Mouse (Mus musculus): ENCODE results near the gene Atxn1. TPM values are rescaled to one million over a fixed set of nuclear protein-coding genes. Genes with fewer than 3 reads are reported as not detected.

Atxn1 gene
- total RNA-seq (2021) = 100 to 1,000 TPM; 117 to 121 TPM
- long read RNA-seq, partial matches to known transcripts = 0 of 7 reads
- long read RNA-seq, other reads (novel, unspliced or antisense) = 7 of 7 reads

GRCm38 (mm10) chr13:45964853-45965593 is at the start of gene Atxn1:
Gene Atxn1 (minus strand): TSS chr13:45965008.
- DNase-seq (ENCODE audit: low spot score in 2 of 2) = peak in 1 of 2 experiments; percentile 75

GRCm38 (mm10) chr13:46011232-46011631 is 46.4 kb upstream of the Atxn1 start:
- no peak for DNase-seq (ENCODE audit: low spot score in 2 of 2)

GRCm38 (mm10) chr13:46010075-46010474 is 45.3 kb upstream of the Atxn1 start:
- peak in 1 of 2 experiments; percentile 33 for DNase-seq (ENCODE audit: low spot score in 2 of 2)

- peak; percentile 37 to 71 for DNase-seq (ENCODE audit: low spot score in 2 of 2)
Measured at GRCm38 (mm10) chr13:46008831-46009666, 44.2 kb upstream of the Atxn1 start.

GRCm38 (mm10) chr13:46006211-46007102 is 41.6 kb upstream of the Atxn1 start:
- peak in 1 of 2 experiments; percentile 60 for DNase-seq (ENCODE audit: low spot score in 2 of 2)

- peak in 1 of 2 experiments; percentile 32 for DNase-seq (ENCODE audit: low spot score in 2 of 2)
Measured at GRCm38 (mm10) chr13:46005656-46006055, 40.8 kb upstream of the Atxn1 start.

- no peak for DNase-seq (ENCODE audit: low spot score in 2 of 2)
Measured at GRCm38 (mm10) chr13:46001356-46001755, 36.5 kb upstream of the Atxn1 start.

- peak in 1 of 2 experiments; percentile 7 for DNase-seq (ENCODE audit: low spot score in 2 of 2)
Measured at GRCm38 (mm10) chr13:45992953-45993352, 28.1 kb upstream of the Atxn1 start.

- DNase-seq (ENCODE audit: low spot score in 2 of 2) = no peak
Measured at GRCm38 (mm10) chr13:45990486-45990885, 25.7 kb upstream of the Atxn1 start.

GRCm38 (mm10) chr13:45979246-45979645 is 14.4 kb upstream of the Atxn1 start:
- no peak for DNase-seq (ENCODE audit: low spot score in 2 of 2)

GRCm38 (mm10) chr13:45976894-45977293 is 12.1 kb upstream of the Atxn1 start:
- peak in 1 of 2 experiments; percentile 41 for DNase-seq (ENCODE audit: low spot score in 2 of 2)

- no peak for DNase-seq (ENCODE audit: low spot score in 2 of 2)
Measured at GRCm38 (mm10) chr13:45974651-45975050, 9.8 kb upstream of the Atxn1 start.

GRCm38 (mm10) chr13:45973972-45974490 is 9.2 kb upstream of the Atxn1 start:
- no peak for DNase-seq (ENCODE audit: low spot score in 2 of 2)

- DNase-seq (ENCODE audit: low spot score in 2 of 2) = peak in 1 of 2 experiments; percentile 48
Measured at GRCm38 (mm10) chr13:45970920-45971536, 6.2 kb upstream of the Atxn1 start.

- DNase-seq (ENCODE audit: low spot score in 2 of 2) = no peak
Measured at GRCm38 (mm10) chr13:45968206-45968605, 3.4 kb upstream of the Atxn1 start.

- DNase-seq (ENCODE audit: low spot score in 2 of 2) = no peak
Measured at GRCm38 (mm10) chr13:45967371-45967770, 2.6 kb upstream of the Atxn1 start.

- DNase-seq (ENCODE audit: low spot score in 2 of 2) = peak in 1 of 2 experiments; percentile 29
Measured at GRCm38 (mm10) chr13:45966586-45966985, 1.8 kb upstream of the Atxn1 start.

- DNase-seq (ENCODE audit: low spot score in 2 of 2) = no peak
Measured at GRCm38 (mm10) chr13:45965594-45966432, 1.0 kb upstream of the Atxn1 start.

- DNase-seq (ENCODE audit: low spot score in 2 of 2) = peak in 1 of 2 experiments; percentile 58
Measured at GRCm38 (mm10) chr13:45964331-45964852, 416 bp downstream of the Atxn1 start.

Measured in layer of hippocampus, adult 18-20 months (tissue).